Mouse (Mus musculus) embryonic facial prominence, embryonic 11.5 days (tissue): ENCODE data around the gene Sapcd2. TPM values are rescaled to one million over a fixed set of nuclear protein-coding genes. Genes with fewer than 3 reads are reported as not detected.
A peak's percentile ranks its signal among the peaks of the same experiment; 100 is the strongest.

Experiments
- ATAC-seq: fragments of 200-750 bp; cut with Nextera tagmentation; replicated peaks from 2 replicates; pipeline ENCODE4 v1.8.0; 2017; ENCODE audit warnings: low read depth; ENCODE audit not compliant: insufficient number of reproducible peaks, low FRiP score, low TSS enrichment
- DNase-seq: peaks from one replicate; pipeline ENCODE4 v3.0.0-alpha.2; 2015; ENCODE audit warnings: low spot score
- H3K27ac ChIP-seq: fragments of 300-500 bp; sonication (generic); replicated peaks from 2 replicates; pipeline ENCODE4 v1.5.1; 2014; ENCODE audit warnings: mild to moderate bottlenecking, low read depth, low read length, control low read depth
- H3K27me3 ChIP-seq: fragments of 300-500 bp; sonication (generic); 2 replicates; pipeline ENCODE4 v1.6.1; 2014; ENCODE audit warnings: mild to moderate bottlenecking, low read length, moderate library complexity, mixed read lengths; ENCODE audit not compliant: control insufficient read depth, insufficient read depth
- H3K36me3 ChIP-seq: fragments of 300-500 bp; sonication (generic); replicated peaks from 2 replicates; pipeline ENCODE4 v1.6.1; 2014; ENCODE audit warnings: low read depth, mild to moderate bottlenecking, low read length, moderate library complexity, mixed read lengths; ENCODE audit not compliant: control insufficient read depth, insufficient read depth
- H3K4me1 ChIP-seq: fragments of 300-500 bp; sonication (generic); 2 replicates; pipeline ENCODE4 v1.6.1; 2014; ENCODE audit warnings: low read length, mixed read lengths; ENCODE audit not compliant: control insufficient read depth, insufficient read depth
- H3K4me2 ChIP-seq: fragments of 300-500 bp; sonication (generic); 2 replicates; pipeline ENCODE4 v1.6.1; 2014; ENCODE audit warnings: low read depth, mild to moderate bottlenecking, control low read depth, low read length, moderate library complexity
- H3K4me3 ChIP-seq: fragments of 300-500 bp; sonication (generic); 2 replicates; pipeline ENCODE4 v1.5.1; 2014; ENCODE audit warnings: low read depth, low read length, control low read depth
- H3K9ac ChIP-seq: fragments of 300-500 bp; sonication (generic); replicated peaks from 2 replicates; pipeline ENCODE4 v1.6.1; 2014; ENCODE audit warnings: mild to moderate bottlenecking, control low read depth, low read length
- H3K9me3 ChIP-seq: fragments of 300-500 bp; sonication (generic); replicated peaks from 2 replicates; pipeline ENCODE4 v1.6.1; 2016; ENCODE audit warnings: mild to moderate bottlenecking, low read length, inconsistent platforms, mixed read lengths; ENCODE audit not compliant: control insufficient read depth
- WGBS: fragments of 180-500 bp; shearing (Covaris S2); extraction: QIAGEN DNeasy Blood & Tissue Kit; methylation state at CpG from one replicate; pipeline ENCODE4 v1.1.7; 2014; 5-methylcytosine and 5-hydroxymethylcytosine counted together
- polyA plus RNA-seq: library from polyadenylated mRNA; unstranded; fragments of >200 nt; fragmentation: Nextera tagmentation; extraction: Ambion mirVana; gene quantifications from 2 replicates; pipeline ENCODE4 v1.2.1, GENCODE M21; 2014

Gene Sapcd2
- 39.1 and 43.2 TPM in 2 replicates for polyA plus RNA-seq

GRCm38 (mm10) chr2:25371764-25372643 is at the start of gene Sapcd2:
Sapcd2 (plus strand) TSS chr2:25372321.
- Histone ChIP-seq H3K9me3 (no peaks in the 10 kb centered on the region), H3K27me3 (no peaks in the 10 kb centered on the region), H3K27ac (peak within 1 kb of the TSS; percentile 82), H3K4me1 (peaks cover 8% of the 10 kb centered on the region), H3K36me3 (no peaks in the 10 kb centered on the region; the same call in none of the 2 replicates), H3K9ac (peak within 1 kb of the TSS; percentile 82), H3K4me3 (peak within 1 kb of the TSS; percentile 79), H3K4me2 (peak within 1 kb of the TSS; percentile 96)
- DNase-seq (peak; percentile 93), ATAC-seq (peak; percentile 92)
- under 1% methylated on average over 65 of the region's 65 CpGs for WGBS

DNA sequence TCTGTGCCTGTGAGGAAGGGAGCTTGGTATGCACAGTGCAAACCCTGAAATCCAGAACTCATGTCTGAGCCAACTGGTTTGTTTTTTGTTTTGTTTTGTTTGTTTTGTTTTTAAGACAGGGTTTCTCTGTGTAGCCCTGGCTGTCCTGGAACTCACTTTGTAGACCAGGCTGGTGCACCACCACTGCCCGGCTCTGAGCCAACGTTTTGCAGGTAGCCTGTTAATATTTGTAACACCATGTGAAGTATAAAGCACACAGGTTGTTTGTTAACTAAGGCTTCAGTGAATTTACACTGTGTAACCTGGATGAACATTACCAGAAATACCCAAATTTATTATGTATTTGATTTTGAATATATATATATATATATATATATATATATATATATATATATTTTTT is 46.1 kb upstream of the Sapcd2 start:
- DNase-seq, result no peak
- 77% methylated on average over 2 of the region's 2 CpGs for WGBS
- Histone ChIP-seq H3K36me3 (no peaks in the 10 kb centered on the region), H3K9ac (no peak overlapping the region), H3K4me2 (no peak overlapping the region), H3K27ac (no peak overlapping the region), H3K4me3 (no peak overlapping the region), H3K27me3 (no peaks in the 10 kb centered on the region), H3K4me1 (no peaks in the 10 kb centered on the region), H3K9me3 (no peaks in the 10 kb centered on the region)
- ATAC-seq, result no peak

DNA sequence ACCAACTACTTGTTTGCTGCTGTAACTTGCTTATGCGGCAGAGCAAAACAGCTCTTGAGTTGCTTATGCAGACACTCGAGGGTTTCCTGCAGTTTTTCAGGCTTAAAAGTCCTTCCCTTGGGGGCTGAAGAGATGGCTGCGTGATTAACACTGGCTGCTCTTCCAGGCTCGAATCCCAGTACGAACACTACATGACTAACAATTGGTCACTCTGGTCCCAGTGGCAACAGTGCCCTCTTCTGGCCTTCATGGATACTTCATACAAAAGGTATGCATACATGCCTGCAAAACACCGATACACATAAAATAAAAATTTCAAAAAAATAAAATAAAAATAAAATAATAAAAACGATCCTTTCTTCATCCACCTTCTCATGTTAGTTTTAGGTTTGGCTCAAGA is 43.7 kb upstream of the Sapcd2 start:
- Histone ChIP-seq H3K9ac (no peak overlapping the region), H3K36me3 (no peaks in the 10 kb centered on the region), H3K9me3 (no peaks in the 10 kb centered on the region), H3K4me2 (no peak overlapping the region), H3K4me3 (no peak overlapping the region), H3K27me3 (no peaks in the 10 kb centered on the region), H3K4me1 (no peaks in the 10 kb centered on the region; the same call in none of the 2 replicates), H3K27ac (no peak overlapping the region)
- peak; percentile 33 for DNase-seq
- no peak for ATAC-seq
- 41% methylated on average over 7 of the region's 7 CpGs for WGBS

DNA sequence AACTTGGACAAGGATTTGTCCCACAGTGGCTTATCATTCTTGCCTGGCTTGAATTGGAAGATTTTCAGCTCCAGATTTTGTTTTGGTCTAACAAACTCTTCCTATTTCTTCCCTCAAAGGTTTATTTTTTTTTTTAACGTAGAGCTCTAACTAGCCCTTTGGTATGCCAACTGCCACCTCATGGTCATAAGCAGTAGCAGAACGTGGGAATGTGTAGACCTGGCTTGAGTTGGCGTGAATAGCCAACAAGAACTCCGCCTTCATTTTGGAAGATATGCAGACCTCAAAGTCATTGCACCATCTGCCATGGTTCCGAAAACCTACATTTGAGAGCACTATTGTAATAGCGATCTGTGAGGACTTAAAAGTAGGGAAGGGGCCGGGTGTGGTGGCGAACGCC is 40.7 kb upstream of the Sapcd2 start:
- DNase-seq (no peak), ATAC-seq (no peak)
- Histone ChIP-seq H3K4me1 (no peaks in the 10 kb centered on the region; the same call in none of the 2 replicates), H3K9me3 (no peaks in the 10 kb centered on the region), H3K36me3 (peaks cover 3% of the 10 kb centered on the region; the same call in 1 of the 2 replicates), H3K9ac (peak overlapping the region; percentile 96), H3K27ac (no peak overlapping the region), H3K27me3 (no peaks in the 10 kb centered on the region), H3K4me3 (peak overlapping the region; percentile 94), H3K4me2 (peak overlapping the region; percentile 54)
- WGBS, result 59% methylated on average over 9 of the region's 9 CpGs

DNA sequence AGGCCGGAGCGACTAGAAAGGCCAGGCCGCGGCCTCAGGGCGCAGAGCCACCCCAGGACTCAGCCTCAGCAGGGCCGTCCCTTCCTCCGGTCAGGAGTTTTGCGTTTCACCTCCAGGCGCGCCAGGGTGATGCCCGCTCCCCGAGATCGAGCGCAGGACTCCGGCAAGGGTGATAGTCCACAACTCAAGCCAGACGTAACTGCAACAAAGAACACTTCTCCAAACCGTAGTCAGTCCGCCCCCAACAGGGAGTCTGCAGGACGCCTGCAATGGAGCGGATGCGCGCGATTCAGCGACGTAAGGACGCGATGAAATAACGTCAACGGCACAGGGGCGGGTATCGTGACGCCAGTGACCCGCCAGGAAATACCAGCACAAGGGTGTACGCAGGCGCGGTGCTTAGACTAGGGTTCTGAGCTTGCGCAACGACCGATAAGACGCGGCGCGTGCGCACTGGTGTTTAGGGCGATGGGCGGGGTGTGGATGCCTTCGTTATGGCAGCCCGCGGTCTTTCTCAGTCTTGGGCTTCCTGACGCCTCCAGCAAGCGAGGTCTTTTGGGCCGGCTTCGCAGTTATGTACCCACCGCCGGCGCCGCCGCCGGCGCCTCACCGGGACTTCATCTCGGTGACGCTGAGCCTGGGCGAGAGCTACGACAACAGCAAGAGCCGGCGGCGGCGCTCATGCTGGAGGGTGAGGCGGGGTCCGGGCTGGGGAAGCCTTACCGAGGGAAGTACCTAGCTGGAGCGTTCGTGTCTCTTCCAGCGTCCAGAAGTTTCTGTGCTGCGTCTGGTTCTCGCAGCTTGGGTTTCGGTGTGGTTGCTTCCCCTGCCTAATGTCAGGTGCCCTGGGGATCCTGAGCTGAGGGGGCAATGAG is 39.6 kb upstream of the Sapcd2 start, which contains the start of gene Man1b1:
TSS of gene Man1b1 (plus strand) at position 53 of the 875 bp plus-strand sequence.
- DNase-seq (peak; percentile 100), ATAC-seq (peak; percentile 95)
- no peaks in the 10 kb centered on the region for H3K9me3 ChIP-seq
- H3K27ac ChIP-seq, result peak within 1 kb of the TSS; percentile 76
- H3K4me1 ChIP-seq, result no peaks in the 10 kb centered on the region; the same call in none of the 2 replicates
- WGBS, result under 1% methylated on average over 78 of the region's 78 CpGs
- peak within 1 kb of the TSS; percentile 94 for H3K4me3 ChIP-seq
- peaks cover 3% of the 10 kb centered on the region; the same call in 1 of the 2 replicates for H3K36me3 ChIP-seq
- H3K27me3 ChIP-seq, result no peaks in the 10 kb centered on the region
- peak within 1 kb of the TSS; percentile 83 for H3K4me2 ChIP-seq
- H3K9ac ChIP-seq, result peak within 1 kb of the TSS; percentile 96

GRCm38 (mm10) chr2:25333569-25333968 is 38.6 kb upstream of the Sapcd2 start:
- Histone ChIP-seq H3K27ac (no peak overlapping the region), H3K4me1 (no peaks in the 10 kb centered on the region; the same call in none of the 2 replicates), H3K36me3 (peaks cover 6% of the 10 kb centered on the region; the same call in 1 of the 2 replicates), H3K4me2 (peak overlapping the region; percentile 83; the same call in 1 of the 2 replicates), H3K27me3 (no peaks in the 10 kb centered on the region), H3K4me3 (peak overlapping the region; percentile 94), H3K9me3 (no peaks in the 10 kb centered on the region), H3K9ac (peak overlapping the region; percentile 83)
- ATAC-seq, result no peak
- no peak for DNase-seq
- WGBS, result 84% methylated on average over 2 of the region's 2 CpGs

DNA sequence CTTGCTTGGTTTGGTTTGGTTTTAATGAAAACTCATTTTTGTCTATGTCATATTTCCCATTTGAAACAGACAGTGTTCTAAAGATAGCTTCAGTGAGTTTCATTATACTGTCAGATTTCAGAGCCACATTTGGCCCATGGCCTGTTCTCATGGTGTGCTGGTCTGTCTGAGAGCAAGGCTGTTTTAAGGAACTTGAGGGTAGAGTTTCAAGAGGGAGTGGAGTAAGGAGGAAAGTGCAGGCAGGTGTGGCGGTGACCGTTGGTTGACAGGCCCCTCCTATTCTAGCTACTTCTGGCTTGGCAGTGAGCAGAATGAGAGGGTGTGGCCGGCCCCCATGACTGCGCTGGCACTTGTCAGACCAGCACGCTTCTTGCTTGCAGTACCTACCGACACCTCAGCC is 33.8 kb upstream of the Sapcd2 start:
- 97% methylated on average over 6 of the region's 6 CpGs for WGBS

More for the DNA sequence above, 33.8 kb upstream of the Sapcd2 start:
- Histone ChIP-seq H3K27ac (no peak overlapping the region), H3K9ac (no peak overlapping the region), H3K4me1 (no peaks in the 10 kb centered on the region; the same call in none of the 2 replicates), H3K36me3 (peaks cover 10% of the 10 kb centered on the region), H3K4me2 (no peak overlapping the region), H3K9me3 (no peaks in the 10 kb centered on the region), H3K27me3 (no peaks in the 10 kb centered on the region), H3K4me3 (no peak overlapping the region)
- no peak for DNase-seq
- ATAC-seq, result no peak
